Mouse (Mus musculus) C2C12 (cell line): ENCODE measurements at regions not wholly inside any gene's neighbourhood (a gene's known extent, or its start where the extent isn't known, plus 50 kb on each side); places are given as distances from the start of the nearest gene placed in this dataset.
"Not testable (repeated sequence)": the region's sequence is repeated elsewhere in the genome, so short reads cannot be mapped to it uniquely, and the experiment has no call there.

Experiments
- H3K27me3 ChIP-seq: one replicate; pipeline ENCODE4 v1.6.1; 2011; ENCODE audit not compliant: control insufficient read depth, insufficient read depth, insufficient read length
- H3K36me3 ChIP-seq: one replicate; pipeline ENCODE4 v1.6.1; 2011; ENCODE audit not compliant: control insufficient read depth, insufficient read depth
- H3K4me3 ChIP-seq: one replicate; pipeline ENCODE4 v1.5.1; 2011; ENCODE audit warnings: mild to moderate bottlenecking, control low read depth; ENCODE audit not compliant: poor library complexity, insufficient read depth, severe bottlenecking
- H3K79me2 ChIP-seq: one replicate; pipeline ENCODE4 v1.6.1; 2011; ENCODE audit not compliant: control insufficient read depth, insufficient read depth
- H3K79me3 ChIP-seq: one replicate; pipeline ENCODE4 v1.6.1; 2011; ENCODE audit warnings: low read depth, control low read depth
- H3ac ChIP-seq: one replicate; pipeline ENCODE3; 2011; ENCODE audit warnings: low read depth; ENCODE audit not compliant: control insufficient read depth, insufficient read length
- CEBPB ChIP-seq: IDR thresholded peaks from one replicate; pipeline ENCODE4 v1.6.1; 2011; ENCODE audit warnings: low read depth, mild to moderate bottlenecking, control low read depth, moderate library complexity
- CTCF ChIP-seq: IDR thresholded peaks from one replicate; pipeline ENCODE4 v1.5.1; 2011; ENCODE audit not compliant: control insufficient read depth, insufficient read depth, insufficient read length
- FOSL1 ChIP-seq: IDR thresholded peaks from one replicate; pipeline ENCODE4 v1.8.0; 2011; ENCODE audit warnings: mild to moderate bottlenecking, low read length; ENCODE audit not compliant: poor library complexity, insufficient read depth, severe bottlenecking
- MAX ChIP-seq: IDR thresholded peaks from one replicate; pipeline ENCODE4 v1.6.1; 2011; ENCODE audit warnings: mild to moderate bottlenecking, control low read depth
- MYOD1 ChIP-seq: IDR thresholded peaks from one replicate; pipeline ENCODE4 v1.6.1; 2011; ENCODE audit warnings: low read depth; ENCODE audit not compliant: control insufficient read depth, insufficient read length
- MYOG ChIP-seq: IDR thresholded peaks from one replicate; pipeline ENCODE4 v1.6.1; 2011; ENCODE audit not compliant: control insufficient read depth, insufficient read length; ENCODE audit errors: extremely low read depth
- USF1 ChIP-seq: IDR thresholded peaks from one replicate; pipeline ENCODE4 v1.6.1; 2011; ENCODE audit warnings: low read depth, mild to moderate bottlenecking, control low read depth, moderate library complexity

GRCm38 (mm10) chr3:8016945-8017344, 1396.7 kb upstream of the 1700008P02Rik start:
- H3K79me2 ChIP-seq = no peaks in the 10 kb centered on the region
- no peaks in the 10 kb centered on the region for H3K27me3 ChIP-seq
- H3K79me3 ChIP-seq = no peaks in the 10 kb centered on the region
- no peak for TF ChIP-seq CEBPB
- no peak for TF ChIP-seq MYOD1
- TF ChIP-seq MAX = no peak
- no peak for TF ChIP-seq CTCF
- no peak for TF ChIP-seq FOSL1
- TF ChIP-seq USF1 = no peak
- TF ChIP-seq MYOG = no peak
- H3K36me3 ChIP-seq = no peaks in the 10 kb centered on the region
- H3K4me3 ChIP-seq = no peak overlapping the region
- H3ac ChIP-seq = no peak overlapping the region

- TF ChIP-seq FOSL1 (no peak), CTCF (no peak), MYOD1 (no peak), MYOG (no peak), CEBPB (no peak), MAX (no peak), USF1 (no peak)
Measured at GRCm38 (mm10) chr3:8009966-8010365, 1389.7 kb upstream of the 1700008P02Rik start.

GRCm38 (mm10) chr3:8006708-8007395, 1386.6 kb upstream of the 1700008P02Rik start:
- no peak overlapping the region for H3K4me3 ChIP-seq
- H3K79me2 ChIP-seq = no peaks in the 10 kb centered on the region
- TF ChIP-seq FOSL1 (no peak), MYOG (no peak), MAX (no peak), CTCF (no peak), MYOD1 (no peak), USF1 (no peak), CEBPB (no peak)
- H3K36me3 ChIP-seq = no peaks in the 10 kb centered on the region
- no peaks in the 10 kb centered on the region for H3K27me3 ChIP-seq
- no peaks in the 10 kb centered on the region for H3K79me3 ChIP-seq
- no peak overlapping the region for H3ac ChIP-seq

More at GRCm38 (mm10) chr3:8009966-8010365, 1389.7 kb upstream of the 1700008P02Rik start:
- H3K79me3 ChIP-seq = no peaks in the 10 kb centered on the region
- H3K4me3 ChIP-seq = no peak overlapping the region
- no peaks in the 10 kb centered on the region for H3K27me3 ChIP-seq
- H3K36me3 ChIP-seq = no peaks in the 10 kb centered on the region
- no peaks in the 10 kb centered on the region for H3K79me2 ChIP-seq
- H3ac ChIP-seq = no peak overlapping the region

GRCm38 (mm10) chr3:8006273-8006672, 1386.0 kb upstream of the 1700008P02Rik start:
- Histone ChIP-seq H3K4me3 (no peak overlapping the region), H3ac (no peak overlapping the region), H3K27me3 (no peaks in the 10 kb centered on the region), H3K79me3 (no peaks in the 10 kb centered on the region), H3K36me3 (no peaks in the 10 kb centered on the region), H3K79me2 (no peaks in the 10 kb centered on the region)
- TF ChIP-seq CEBPB (no peak), MYOG (no peak), MAX (no peak), MYOD1 (no peak), CTCF (no peak), USF1 (no peak), FOSL1 (no peak)

GRCm38 (mm10) chr3:8005684-8006083, 1385.4 kb upstream of the 1700008P02Rik start:
- H3K79me3 ChIP-seq, H3K4me3 ChIP-seq, H3K36me3 ChIP-seq: not testable (repeated sequence)

GRCm38 (mm10) chr3:8004271-8004670, 1384.0 kb upstream of the 1700008P02Rik start:
- Histone ChIP-seq H3K79me2 (no peaks in the 10 kb centered on the region), H3K4me3 (no peak overlapping the region), H3ac (no peak overlapping the region), H3K27me3 (no peaks in the 10 kb centered on the region), H3K36me3 (no peaks in the 10 kb centered on the region), H3K79me3 (no peaks in the 10 kb centered on the region)
- no peak for TF ChIP-seq USF1
- TF ChIP-seq MAX = no peak
- no peak for TF ChIP-seq MYOD1
- TF ChIP-seq CEBPB = no peak
- TF ChIP-seq CTCF = no peak
- TF ChIP-seq FOSL1 = no peak
- no peak for TF ChIP-seq MYOG

More at GRCm38 (mm10) chr3:8005684-8006083, 1385.4 kb upstream of the 1700008P02Rik start:
- H3ac ChIP-seq, H3K79me2 ChIP-seq, H3K27me3 ChIP-seq: not testable (repeated sequence)
